Mouse (Mus musculus) heart, embryonic 16.5 days (tissue): ENCODE results near the gene Aox3. TPM values are rescaled to one million over a fixed set of nuclear protein-coding genes. Genes with fewer than 3 reads are reported as not detected.

ENCODE experiments used
- ATAC-seq: fragments of 200-750 bp; cut with Nextera tagmentation; replicated peaks from 2 replicates; pipeline ENCODE4 v1.8.0; 2017; ENCODE audit warnings: moderate number of reproducible peaks; ENCODE audit not compliant: insufficient read depth, low FRiP score; ENCODE audit errors: extremely low read depth
- H3K27ac ChIP-seq: fragments of 300-500 bp; sonication (generic); 2 replicates; pipeline ENCODE4 v1.5.1; 2014; ENCODE audit warnings: mild to moderate bottlenecking, low read length, control low read depth, moderate library complexity
- H3K27me3 ChIP-seq: fragments of 300-500 bp; sonication (generic); 2 replicates; pipeline ENCODE4 v1.6.1; 2014; ENCODE audit warnings: low read length, mixed read lengths; ENCODE audit not compliant: control insufficient read depth, insufficient read depth
- H3K36me3 ChIP-seq: fragments of 300-500 bp; sonication (generic); 2 replicates; pipeline ENCODE4 v1.6.1; 2014; ENCODE audit not compliant: control insufficient read depth, insufficient read depth
- H3K4me1 ChIP-seq: fragments of 300-500 bp; sonication (generic); 2 replicates; pipeline ENCODE4 v1.6.1; 2014; ENCODE audit warnings: low read length, mixed read lengths; ENCODE audit not compliant: control insufficient read depth, insufficient read depth
- H3K4me2 ChIP-seq: fragments of 300-500 bp; sonication (generic); 2 replicates; pipeline ENCODE4 v1.6.1; 2014; ENCODE audit warnings: low read depth, mild to moderate bottlenecking, control low read depth, low read length
- H3K4me3 ChIP-seq: fragments of 300-500 bp; sonication (generic); 2 replicates; pipeline ENCODE4 v1.5.1; 2014; ENCODE audit warnings: mild to moderate bottlenecking, control low read depth, low read length
- H3K9ac ChIP-seq: fragments of 300-500 bp; sonication (generic); 2 replicates; pipeline ENCODE4 v1.6.1; 2014; ENCODE audit warnings: low read length, control low read depth
- H3K9me3 ChIP-seq: fragments of 300-500 bp; sonication (generic); replicated peaks from 2 replicates; pipeline ENCODE4 v1.6.1; 2016; ENCODE audit warnings: low read length; ENCODE audit not compliant: control insufficient read depth
- WGBS: fragments of 180-500 bp; shearing (Covaris S2); extraction: QIAGEN DNeasy Blood & Tissue Kit; methylation state at CpG from one replicate; pipeline ENCODE4 v1.1.7; 2014; 5-methylcytosine and 5-hydroxymethylcytosine counted together
- polyA plus RNA-seq: library from polyadenylated mRNA; unstranded; fragments of >200 nt; fragmentation: Nextera tagmentation; extraction: Ambion mirVana; gene quantifications from 2 replicates; pipeline ENCODE4 v1.2.1, GENCODE M21; 2015

The Aox3 gene
- polyA plus RNA-seq, 1 experiment from 2014 or later: 0.64 TPM

GRCm38 (mm10) chr1:58074266-58074665 is 38.7 kb upstream of the Aox3 start:
- no peaks in the 10 kb centered on the region for H3K4me1 ChIP-seq
- no peak overlapping the region for H3K4me3 ChIP-seq
- H3K4me2 ChIP-seq: no peak overlapping the region
- H3K36me3 ChIP-seq: no peaks in the 10 kb centered on the region
- no peak overlapping the region for H3K9ac ChIP-seq
- H3K27ac ChIP-seq: no peak overlapping the region
- H3K27me3 ChIP-seq: no peaks in the 10 kb centered on the region
- WGBS: 88% methylated on average over 2 of the region's 2 CpGs
- no peaks in the 10 kb centered on the region for H3K9me3 ChIP-seq
- ATAC-seq: no peak

GRCm38 (mm10) chr1:58077882-58078281 is 35.0 kb upstream of the Aox3 start:
- H3K27ac ChIP-seq: no peak overlapping the region
- H3K4me3 ChIP-seq: no peak overlapping the region
- no peaks in the 10 kb centered on the region for H3K27me3 ChIP-seq
- H3K9ac ChIP-seq: no peak overlapping the region
- H3K4me1 ChIP-seq: no peaks in the 10 kb centered on the region
- no peak for ATAC-seq
- no peaks in the 10 kb centered on the region for H3K9me3 ChIP-seq
- H3K36me3 ChIP-seq: no peaks in the 10 kb centered on the region
- no peak overlapping the region for H3K4me2 ChIP-seq

GRCm38 (mm10) chr1:58078390-58078789 is 34.5 kb upstream of the Aox3 start:
- H3K36me3 ChIP-seq: no peaks in the 10 kb centered on the region
- no peak overlapping the region for H3K27ac ChIP-seq
- H3K9me3 ChIP-seq: no peaks in the 10 kb centered on the region
- H3K4me3 ChIP-seq: no peak overlapping the region
- no peaks in the 10 kb centered on the region for H3K4me1 ChIP-seq
- ATAC-seq: no peak
- H3K27me3 ChIP-seq: no peaks in the 10 kb centered on the region
- no peak overlapping the region for H3K4me2 ChIP-seq
- H3K9ac ChIP-seq: no peak overlapping the region
- WGBS: 87% methylated on average over 7 of the region's 7 CpGs

GRCm38 (mm10) chr1:58079689-58080088 is 33.2 kb upstream of the Aox3 start:
- Histone ChIP-seq H3K36me3 (no peaks in the 10 kb centered on the region), H3K9ac (no peak overlapping the region), H3K4me1 (no peaks in the 10 kb centered on the region), H3K4me2 (no peak overlapping the region), H3K27ac (no peak overlapping the region), H3K27me3 (no peaks in the 10 kb centered on the region), H3K9me3 (no peaks in the 10 kb centered on the region), H3K4me3 (no peak overlapping the region)
- ATAC-seq: no peak
- WGBS: 84% methylated on average over 5 of the region's 5 CpGs

DNA sequence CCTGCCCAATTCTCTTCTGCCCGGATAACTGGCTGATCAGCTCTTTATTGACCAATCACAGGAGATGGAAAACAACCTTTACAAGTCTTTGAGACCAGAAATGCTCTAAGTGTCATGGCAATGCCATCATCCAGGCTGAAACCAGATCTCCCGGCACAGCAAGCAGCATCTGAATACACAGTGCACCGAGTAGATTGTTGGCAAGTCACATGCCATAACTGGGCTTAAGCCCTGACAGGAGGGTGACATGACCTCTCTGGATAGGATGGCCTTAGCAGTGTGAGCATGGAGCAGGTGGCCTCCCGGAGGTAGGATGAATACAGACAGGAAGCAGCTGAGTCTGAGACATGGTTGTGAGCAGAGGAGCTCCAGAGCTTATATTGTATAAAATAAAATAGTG is 32.5 kb upstream of the Aox3 start:
- H3K4me2 ChIP-seq: no peak overlapping the region
- no peak overlapping the region for H3K27ac ChIP-seq
- H3K9ac ChIP-seq: no peak overlapping the region
- no peak for ATAC-seq
- no peaks in the 10 kb centered on the region for H3K36me3 ChIP-seq
- no peaks in the 10 kb centered on the region for H3K9me3 ChIP-seq
- no peaks in the 10 kb centered on the region for H3K4me1 ChIP-seq
- H3K27me3 ChIP-seq: no peaks in the 10 kb centered on the region
- H3K4me3 ChIP-seq: no peak overlapping the region
- 79% methylated on average over 4 of the region's 4 CpGs for WGBS

DNA sequence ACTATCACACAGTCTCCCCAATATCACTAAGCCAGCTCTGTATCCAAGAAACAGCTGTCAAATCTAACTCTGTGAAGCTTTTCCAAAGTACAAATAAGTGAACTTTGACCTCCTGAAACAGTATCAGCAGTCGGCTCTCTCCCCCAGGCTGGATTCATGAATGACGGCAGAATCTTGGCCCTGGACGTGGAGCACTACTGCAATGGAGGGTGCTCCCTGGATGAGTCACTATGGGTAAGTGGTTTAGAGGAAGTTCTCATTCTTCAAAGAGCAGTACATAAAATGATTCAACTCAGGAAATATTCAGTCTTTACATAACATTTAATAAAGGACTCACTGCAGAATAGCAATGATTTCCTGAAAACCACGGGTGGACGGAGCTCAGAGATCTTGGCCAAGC is 31.6 kb upstream of the Aox3 start:
- 71% methylated on average over 5 of the region's 5 CpGs for WGBS
- no peak for ATAC-seq

GRCm38 (mm10) chr1:58089316-58089715 is 23.6 kb upstream of the Aox3 start:
- no peak for ATAC-seq
- Histone ChIP-seq H3K36me3 (no peaks in the 10 kb centered on the region), H3K9ac (no peak overlapping the region)

More for the DNA sequence above, 31.6 kb upstream of the Aox3 start:
- Histone ChIP-seq H3K9ac (no peak overlapping the region), H3K4me3 (no peak overlapping the region), H3K27ac (no peak overlapping the region), H3K4me1 (no peaks in the 10 kb centered on the region), H3K27me3 (no peaks in the 10 kb centered on the region), H3K36me3 (no peaks in the 10 kb centered on the region), H3K4me2 (no peak overlapping the region), H3K9me3 (no peaks in the 10 kb centered on the region)

DNA sequence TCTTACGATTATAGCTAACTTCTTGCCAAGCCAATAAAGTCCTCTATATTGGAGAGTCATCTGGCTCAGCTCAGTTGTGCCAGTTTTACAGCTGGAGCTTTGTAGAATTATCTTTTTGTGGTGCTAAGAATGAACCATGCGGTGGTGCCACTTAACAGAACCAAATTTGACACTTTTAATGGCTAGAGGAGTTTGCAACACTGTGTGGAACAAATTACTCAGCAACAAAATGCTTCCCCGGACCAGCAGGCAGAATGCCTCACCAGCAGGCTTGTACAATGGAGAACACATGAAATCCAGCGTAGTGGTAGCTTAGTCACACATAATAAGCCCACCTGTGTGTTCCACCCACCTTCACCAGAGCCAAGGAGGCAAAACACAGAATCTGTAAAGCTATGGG is 22.7 kb upstream of the Aox3 start:
- Histone ChIP-seq H3K9me3 (no peaks in the 10 kb centered on the region), H3K36me3 (no peaks in the 10 kb centered on the region), H3K4me1 (peaks cover 2% of the 10 kb centered on the region), H3K4me2 (no peak overlapping the region), H3K4me3 (no peak overlapping the region), H3K9ac (no peak overlapping the region), H3K27ac (no peak overlapping the region), H3K27me3 (no peaks in the 10 kb centered on the region)
- 78% methylated on average over 4 of the region's 4 CpGs for WGBS
- ATAC-seq: no peak

More at GRCm38 (mm10) chr1:58089316-58089715, 23.6 kb upstream of the Aox3 start:
- H3K9me3 ChIP-seq: no peaks in the 10 kb centered on the region
- H3K4me3 ChIP-seq: no peak overlapping the region
- WGBS: 59% methylated on average over 5 of the region's 5 CpGs
- no peak overlapping the region for H3K27ac ChIP-seq
- H3K4me1 ChIP-seq: peaks cover 2% of the 10 kb centered on the region
- no peaks in the 10 kb centered on the region for H3K27me3 ChIP-seq
- H3K4me2 ChIP-seq: no peak overlapping the region

GRCm38 (mm10) chr1:58091213-58091612 is 21.7 kb upstream of the Aox3 start:
- Histone ChIP-seq H3K9ac (no peak overlapping the region), H3K36me3 (no peaks in the 10 kb centered on the region), H3K9me3 (no peaks in the 10 kb centered on the region), H3K4me2 (no peak overlapping the region), H3K4me1 (peaks cover 8% of the 10 kb centered on the region), H3K27me3 (no peaks in the 10 kb centered on the region), H3K4me3 (no peak overlapping the region), H3K27ac (no peak overlapping the region)
- no peak for ATAC-seq
- 61% methylated on average over 3 of the region's 3 CpGs for WGBS
